Mouse (Mus musculus) monocyte, adult 2 months (primary cell): ENCODE results near the gene Mesp1.
"Not testable (repeated sequence)": the region's sequence is repeated elsewhere in the genome, so short reads cannot be mapped to it uniquely, and the experiment has no call there.

Source experiments
- DNase-seq, 2 experiments: peaks; one replicate each; pipeline ENCODE4 v3.0.0; 2022; ENCODE audit warnings: low spot score in 2 of 2, low read depth in 1 of 2

Gene Mesp1

GRCm38 (mm10) chr7:79792635-79793421, 760 bp downstream of the Mesp1 start:
- no peak for DNase-seq

GRCm38 (mm10) chr7:79789812-79790211, 3.8 kb downstream of the Mesp1 start:
- DNase-seq: not testable (repeated sequence)

- peak in 1 of 2 experiments; percentile 25 for DNase-seq
These were observed 7.3 kb downstream of the Mesp1 start for GRCm38 (mm10) chr7:79786295-79786694.

GRCm38 (mm10) chr7:79782516-79782855, 11.1 kb downstream of the Mesp1 start:
- DNase-seq: no peak

- DNase-seq: no peak
These were observed 11.6 kb downstream of the Mesp1 start for GRCm38 (mm10) chr7:79781826-79782515.

GRCm38 (mm10) chr7:79780647-79781626, 12.7 kb downstream of the Mesp1 start:
- peak; percentile 29 to 63 for DNase-seq

DNA sequence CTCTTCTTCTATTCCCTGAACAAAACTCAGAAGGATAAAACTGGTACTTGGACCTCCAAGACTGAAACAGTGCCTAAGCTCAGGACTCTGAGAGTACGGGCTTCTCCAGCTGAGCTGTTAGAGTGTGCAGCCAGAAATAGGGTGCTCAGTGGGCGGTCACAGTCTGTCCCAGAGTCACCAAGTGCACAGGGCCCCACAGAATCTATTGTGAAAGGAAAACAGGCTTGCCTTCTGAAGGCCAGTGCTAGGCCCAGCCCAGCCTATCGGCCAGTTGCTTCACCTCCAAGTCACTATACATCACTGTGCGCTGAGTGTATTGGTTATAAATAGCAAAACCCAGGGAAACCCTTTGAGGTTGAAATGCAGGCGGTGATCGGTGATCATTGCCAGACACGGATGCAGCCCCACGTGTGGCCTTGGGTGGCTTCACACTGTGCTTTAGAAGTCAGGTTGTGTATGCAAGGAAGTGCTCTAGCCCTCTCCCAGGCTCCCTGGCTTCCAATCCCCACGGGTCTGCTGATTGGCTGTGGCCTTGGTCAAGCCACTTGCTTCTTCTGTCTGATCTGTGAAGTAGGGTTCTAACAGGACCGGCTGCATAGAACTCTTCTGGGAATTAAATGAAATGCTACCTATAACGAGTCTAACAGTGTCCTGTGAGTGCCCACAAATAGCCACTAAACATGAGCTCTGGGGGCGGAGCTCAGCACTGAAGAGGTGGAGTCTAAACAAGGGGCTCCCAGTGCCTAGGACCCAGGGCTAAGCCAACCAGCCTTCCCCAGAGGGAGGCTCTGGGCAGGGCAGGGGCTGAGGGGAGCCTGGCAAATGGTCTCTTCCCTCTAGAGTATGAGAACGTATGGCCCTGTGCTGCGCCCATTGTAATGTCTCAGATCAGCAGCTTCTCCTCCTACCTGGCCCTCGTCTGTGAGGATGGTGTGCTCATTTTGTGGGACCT, 21.8 kb downstream of the Mesp1 start:
- no peak for DNase-seq

- no peak for DNase-seq
These were observed 23.9 kb downstream of the Mesp1 start for GRCm38 (mm10) chr7:79769664-79770063.

- no peak for DNase-seq
These were observed 27.6 kb downstream of the Mesp1 start for GRCm38 (mm10) chr7:79765991-79766390.

GRCm38 (mm10) chr7:79762106-79762505, 31.5 kb downstream of the Mesp1 start:
- DNase-seq: no peak

DNA sequence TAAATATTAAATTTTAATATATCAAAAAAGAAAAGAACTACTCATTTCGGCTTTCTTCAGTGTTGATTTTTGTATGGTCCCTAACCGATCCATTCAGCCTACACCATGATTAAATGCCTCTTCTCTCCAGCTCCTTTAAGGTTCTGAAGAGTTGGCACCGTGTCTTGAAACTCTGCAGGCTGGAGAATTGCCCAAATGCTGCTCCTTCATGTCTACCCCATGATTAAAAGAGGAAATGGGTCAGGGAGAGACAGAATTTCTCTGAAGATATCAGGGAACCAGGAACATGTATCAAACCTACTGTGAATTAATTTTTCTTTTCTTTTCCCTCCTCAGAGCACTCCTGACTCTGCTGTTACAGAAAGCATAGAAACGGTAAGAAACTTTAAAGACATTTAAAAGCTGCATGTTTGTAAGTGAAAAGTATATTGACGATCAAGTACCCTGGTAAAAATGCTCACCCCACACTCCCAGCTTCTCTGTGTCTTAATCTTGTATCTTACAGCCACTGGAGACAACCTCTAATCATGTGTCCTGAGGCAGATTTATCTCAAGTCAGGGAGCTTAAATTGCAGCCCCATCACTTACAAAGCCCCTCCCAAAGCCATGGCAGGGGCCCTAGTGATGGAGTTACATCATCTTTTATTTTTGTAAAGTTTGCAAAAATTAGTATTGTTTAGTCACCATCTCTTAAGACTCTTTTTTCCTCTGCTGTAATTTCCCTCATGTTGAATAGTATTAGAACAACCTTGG, 32.3 kb downstream of the Mesp1 start:
- DNase-seq: no peak

DNA sequence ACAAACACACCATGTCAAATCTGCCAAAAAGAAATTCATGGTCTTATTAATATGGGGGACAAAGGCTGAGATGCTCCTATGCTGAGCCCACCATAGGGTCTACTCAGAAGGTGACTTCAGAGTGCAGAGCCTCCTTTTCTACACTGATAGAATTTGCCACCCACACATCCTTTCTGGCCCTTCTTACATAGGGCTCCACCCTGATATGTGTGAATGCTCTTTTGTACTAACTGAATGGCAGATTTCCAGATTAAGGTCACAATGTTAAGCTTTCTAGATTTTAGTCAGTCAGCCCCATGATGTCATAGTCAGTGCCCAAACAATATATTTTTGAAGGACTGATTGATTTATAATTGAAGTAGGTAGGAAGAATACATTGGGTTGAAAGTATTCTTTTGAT, 33.8 kb downstream of the Mesp1 start:
- DNase-seq: no peak

GRCm38 (mm10) chr7:79758176-79758575, 35.4 kb downstream of the Mesp1 start:
- no peak for DNase-seq

- DNase-seq: no peak
These were observed 37.3 kb downstream of the Mesp1 start for GRCm38 (mm10) chr7:79756334-79756733.

GRCm38 (mm10) chr7:79749511-79749910, 44.1 kb downstream of the Mesp1 start:
- no peak for DNase-seq

- DNase-seq: no peak
These were observed 45.9 kb downstream of the Mesp1 start for GRCm38 (mm10) chr7:79747659-79748058.

GRCm38 (mm10) chr7:79744585-79744984, 49.0 kb downstream of the Mesp1 start:
- no peak for DNase-seq

DNA sequence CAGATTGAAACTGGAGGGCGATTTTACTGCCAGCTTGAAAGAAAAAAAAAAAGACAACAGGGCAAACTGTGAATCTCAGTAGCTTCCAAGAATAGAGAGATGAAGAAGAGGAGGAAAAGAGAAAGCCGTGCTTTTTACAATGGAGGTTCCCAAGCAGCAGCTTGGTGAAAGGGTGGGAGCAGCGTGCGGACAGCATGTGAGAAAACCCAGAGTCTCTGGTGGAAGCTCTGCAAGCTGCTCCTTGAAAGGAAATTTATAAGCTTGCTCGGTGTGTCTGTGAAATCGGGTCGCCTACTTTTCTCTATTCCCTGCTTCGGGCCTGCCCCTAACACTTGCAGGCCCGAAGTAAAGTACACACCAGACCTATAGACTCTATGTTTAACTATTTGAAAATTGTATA, 49.5 kb downstream of the Mesp1 start:
- DNase-seq: no peak

- peak; percentile 33 to 62 for DNase-seq
These were observed 50.7 kb downstream of the Mesp1 start, which contains the start of the genes Pex11a and Wdr93 for GRCm38 (mm10) chr7:79742659-79743536. TSS of gene Pex11a (minus strand) at chr7:79743131. TSS of gene Wdr93 (plus strand) at chr7:79743163.
